Mouse (Mus musculus): ENCODE results near the gene Itga9.

- no peak for TF ChIP-seq USF1 (IDR thresholded peaks at IDR 0.05; ENCODE audit: low read depth)
- TF ChIP-seq POLR2A (IDR thresholded peaks at IDR 0.05; ENCODE audit: insufficient read length, low read depth) = no peak
- no peak for TF ChIP-seq MYOG (IDR thresholded peaks at IDR 0.05; ENCODE audit: control insufficient read depth in 1 of 3, insufficient read depth in 1 of 3, insufficient read length in 2 of 3, low read depth in 2 of 3)
- no peak for TF ChIP-seq MAX (IDR thresholded peaks at IDR 0.05; ENCODE audit: low read depth)
- no peak for TF ChIP-seq CEBPB (IDR thresholded peaks at IDR 0.05; ENCODE audit: insufficient read depth, poor library complexity, severe bottlenecking)
- no peak for TF ChIP-seq E2F4 (IDR thresholded peaks at IDR 0.05; ENCODE audit: insufficient read depth)
- no peak for TF ChIP-seq MYOD1 (IDR thresholded peaks at IDR 0.05; ENCODE audit: control insufficient read depth in 1 of 3, insufficient read length in 2 of 3, low read depth in 2 of 3)
- TF ChIP-seq POLR2AphosphoS2 (IDR thresholded peaks at IDR 0.05; ENCODE audit: insufficient read length, low read depth) = no peak
Measured at GRCm38 (mm10) chr9:118621691-118622090, 15.2 kb downstream of the Itga9 start.

Data from myocyte (in vitro differentiated cells).